Mouse (Mus musculus) heart, postnatal 0 days (tissue): Measurements from ENCODE around the gene Ptprcap. TPM values are rescaled to one million over a fixed set of nuclear protein-coding genes. Genes with fewer than 3 reads are reported as not detected.

ENCODE experiments used
- ATAC-seq: fragments of 200-750 bp; cut with Nextera tagmentation; 2 replicates; pipeline ENCODE4 v1.8.0; 2017; ENCODE audit warnings: low read depth, moderate number of reproducible peaks, moderate library complexity; ENCODE audit not compliant: insufficient read depth
- DNase-seq: peaks from one replicate; pipeline ENCODE4 v3.0.0-alpha.2; 2016; ENCODE audit warnings: low spot score
- H3K27ac ChIP-seq: fragments of 300-500 bp; sonication (generic); 2 replicates; pipeline ENCODE4 v1.5.1; 2014; ENCODE audit warnings: low read depth, mild to moderate bottlenecking
- H3K27me3 ChIP-seq: fragments of 300-500 bp; sonication (generic); 2 replicates; pipeline ENCODE4 v1.6.1; 2014; ENCODE audit warnings: low read length, mixed read lengths; ENCODE audit not compliant: control insufficient read depth, insufficient read depth
- H3K36me3 ChIP-seq: fragments of 300-500 bp; sonication (generic); replicated peaks from 2 replicates; pipeline ENCODE4 v1.6.1; 2014; ENCODE audit warnings: low read length, mixed read lengths; ENCODE audit not compliant: control insufficient read depth, insufficient read depth
- H3K4me1 ChIP-seq: fragments of 300-500 bp; sonication (generic); 2 replicates; pipeline ENCODE4 v1.6.1; 2014; ENCODE audit warnings: antibody characterized with exemption; ENCODE audit not compliant: control insufficient read depth, insufficient read depth
- H3K4me2 ChIP-seq: fragments of 300-500 bp; sonication (generic); 2 replicates; pipeline ENCODE4 v1.6.1; 2014; ENCODE audit warnings: low read depth, mild to moderate bottlenecking, low read length, moderate library complexity
- H3K4me3 ChIP-seq: fragments of 300-500 bp; sonication (generic); 2 replicates; pipeline ENCODE4 v1.5.1; 2014; ENCODE audit warnings: low read depth, low read length
- H3K9ac ChIP-seq: fragments of 300-500 bp; sonication (generic); replicated peaks from 2 replicates; pipeline ENCODE4 v1.6.1; 2014; ENCODE audit warnings: low read depth, low read length, mixed read lengths
- H3K9me3 ChIP-seq: fragments of 300-500 bp; sonication (generic); replicated peaks from 2 replicates; pipeline ENCODE4 v1.6.1; 2016; ENCODE audit warnings: low read length; ENCODE audit not compliant: control insufficient read depth
- CTCF ChIP-seq: IDR thresholded peaks from 2 replicates; pipeline ENCODE4 v1.5.1; 2016; ENCODE audit warnings: antibody characterized with exemption, control low read depth, low read depth
- EP300 ChIP-seq: IDR thresholded peaks from 2 replicates; pipeline ENCODE4 v1.6.1; 2016; ENCODE audit warnings: antibody characterized with exemption, low read depth
- WGBS: fragments of 180-500 bp; shearing (Covaris S2); extraction: QIAGEN DNeasy Blood & Tissue Kit; methylation state at CpG from one replicate; pipeline ENCODE4 v1.1.7; 2014; 5-methylcytosine and 5-hydroxymethylcytosine counted together
- polyA plus RNA-seq: library from polyadenylated mRNA; unstranded; fragments of >200 nt; fragmentation: Nextera tagmentation; extraction: Ambion mirVana; gene quantifications from 2 replicates; pipeline ENCODE4 v1.2.1, GENCODE M21; 2015
- total RNA-seq: library from RNA; depleted of rRNA; stranded (reverse); fragments of >200 nt; gene quantifications from 2 replicates; pipeline ENCODE4 v1.2.3, GENCODE M21; 2014; ENCODE audit warnings: low replicate concordance; rRNA removed

Gene Ptprcap
- total and polyA plus RNA-seq, 2 experiments from 2014 or later = 0.46 TPM; not detected in 1

GRCm38 (mm10) chr19:4202149-4202548 is 48.7 kb downstream of the Ptprcap start:
- Histone ChIP-seq H3K9ac (peak overlapping the region; percentile 80), H3K4me2 (peak overlapping the region; percentile 82), H3K4me1 (peaks cover 21% of the 10 kb centered on the region), H3K27me3 (no peaks in the 10 kb centered on the region), H3K36me3 (peaks cover 24% of the 10 kb centered on the region), H3K9me3 (no peaks in the 10 kb centered on the region), H3K4me3 (peak overlapping the region; percentile 67), H3K27ac (peak overlapping the region; percentile 67)
- ATAC-seq (no peak), DNase-seq (no peak)
- WGBS = 27% methylated on average over 7 of the region's 7 CpGs
- TF ChIP-seq EP300 = no peak
- no peak for TF ChIP-seq CTCF

GRCm38 (mm10) chr19:4203148-4203547 is 49.7 kb downstream of the Ptprcap start:
- ATAC-seq (no peak), DNase-seq (no peak)
- H3K27ac ChIP-seq = no peak overlapping the region
- no peaks in the 10 kb centered on the region for H3K27me3 ChIP-seq
- H3K4me1 ChIP-seq = peaks cover 21% of the 10 kb centered on the region
- no peak overlapping the region for H3K4me3 ChIP-seq
- no peaks in the 10 kb centered on the region for H3K9me3 ChIP-seq
- no peak overlapping the region for H3K9ac ChIP-seq
- no peak for TF ChIP-seq EP300
- TF ChIP-seq CTCF = no peak
- H3K36me3 ChIP-seq = peaks cover 18% of the 10 kb centered on the region
- WGBS = 69% methylated on average over 3 of the region's 3 CpGs
- H3K4me2 ChIP-seq = no peak overlapping the region

GRCm38 (mm10) chr19:4203604-4204326 is 50.4 kb downstream of the Ptprcap start:
- H3K4me3 ChIP-seq = no peak overlapping the region
- H3K4me2 ChIP-seq = no peak overlapping the region; the same call in 1 of the 2 replicates
- TF ChIP-seq EP300 (no peak), CTCF (no peak)
- H3K36me3 ChIP-seq = peaks cover 16% of the 10 kb centered on the region
- H3K9me3 ChIP-seq = no peaks in the 10 kb centered on the region
- H3K9ac ChIP-seq = no peak overlapping the region
- peaks cover 21% of the 10 kb centered on the region for H3K4me1 ChIP-seq
- ATAC-seq (no peak), DNase-seq (no peak)
- no peaks in the 10 kb centered on the region for H3K27me3 ChIP-seq
- WGBS = 39% methylated on average over 13 of the region's 13 CpGs
- H3K27ac ChIP-seq = peak overlapping the region; percentile 59

- Histone ChIP-seq H3K9me3 (no peaks in the 10 kb centered on the region), H3K4me3 (no peak overlapping the region), H3K4me2 (no peak overlapping the region), H3K4me1 (peaks cover 21% of the 10 kb centered on the region), H3K9ac (no peak overlapping the region), H3K27me3 (no peaks in the 10 kb centered on the region), H3K27ac (no peak overlapping the region), H3K36me3 (peaks cover 4% of the 10 kb centered on the region; the same call in 1 of the 2 replicates)
- WGBS = 49% methylated on average over 4 of the region's 4 CpGs
- TF ChIP-seq CTCF = no peak
- no peak for TF ChIP-seq EP300
- no peak for ATAC-seq
- DNase-seq = no peak
Measured at GRCm38 (mm10) chr19:4204889-4205288, 51.5 kb downstream of the Ptprcap start.

Other genes with a start within 250 kb of the Ptprcap start
Only the 30 nearest of the 34 such genes appear.
- 11.9 and 29.6 TPM in 2 replicates for gene Unc93b1, start 218.4 kb upstream of the Ptprcap start, total RNA-seq
- gene Unc93b1, start 218.4 kb upstream of the Ptprcap start, polyA plus RNA-seq = 15.5 and 18.1 TPM in 2 replicates
- not detected in 2 replicates for gene Aldh3b3, start 195.0 kb upstream of the Ptprcap start, total RNA-seq
- 0.22 and 0.29 TPM in 2 replicates for gene Aldh3b3, start 195.0 kb upstream of the Ptprcap start, polyA plus RNA-seq
- gene Aldh3b2, start 181.3 kb upstream of the Ptprcap start, total RNA-seq = 3.9 TPM in 1 of 2 replicates, not detected in the other
- gene Aldh3b2, start 181.3 kb upstream of the Ptprcap start, polyA plus RNA-seq = 0.18 TPM in 2 replicates
- 32.3 and 74.8 TPM in 2 replicates for gene Acy3, start 167.0 kb upstream of the Ptprcap start, total RNA-seq
- 21.5 and 22.6 TPM in 2 replicates for gene Acy3, start 167.0 kb upstream of the Ptprcap start, polyA plus RNA-seq
- gene Tbx10, start 160.9 kb upstream of the Ptprcap start, total RNA-seq = not detected in 2 replicates
- gene Tbx10, start 160.9 kb upstream of the Ptprcap start, polyA plus RNA-seq = not detected in 2 replicates
- 110 and 175 TPM in 2 replicates for gene Nudt8, start 153.0 kb upstream of the Ptprcap start, total RNA-seq
- 131 and 138 TPM in 2 replicates for gene Nudt8, start 153.0 kb upstream of the Ptprcap start, polyA plus RNA-seq
- 4.0 and 7.0 TPM in 2 replicates for gene Gm49405, start 153.0 kb upstream of the Ptprcap start, total RNA-seq
- 3.6 and 4.0 TPM in 2 replicates for gene Gm49405, start 153.0 kb upstream of the Ptprcap start, polyA plus RNA-seq
- gene Doc2g, start 150.3 kb upstream of the Ptprcap start, total RNA-seq = 158 and 202 TPM in 2 replicates
- 114 and 116 TPM in 2 replicates for gene Doc2g, start 150.3 kb upstream of the Ptprcap start, polyA plus RNA-seq
- gene Ndufv1, start 140.8 kb upstream of the Ptprcap start, total RNA-seq = 910 and 941 TPM in 2 replicates
- 1,083 and 1,090 TPM in 2 replicates for gene Ndufv1, start 140.8 kb upstream of the Ptprcap start, polyA plus RNA-seq
- gene Gstp1, start 115.6 kb upstream of the Ptprcap start, total RNA-seq = 266 and 311 TPM in 2 replicates
- gene Gstp1, start 115.6 kb upstream of the Ptprcap start, polyA plus RNA-seq = 440 and 449 TPM in 2 replicates
- gene Gstp2, start 107.6 kb upstream of the Ptprcap start, total RNA-seq = 4.5 and 9.7 TPM in 2 replicates
- gene Gstp2, start 107.6 kb upstream of the Ptprcap start, polyA plus RNA-seq = 17.0 and 22.7 TPM in 2 replicates
- not detected in 2 replicates for gene Gstp3, start 94.0 kb upstream of the Ptprcap start, total RNA-seq
- gene Gstp3, start 94.0 kb upstream of the Ptprcap start, polyA plus RNA-seq = not detected in 2 replicates
- not detected in 2 replicates for gene Cabp2, start 72.0 kb upstream of the Ptprcap start, total RNA-seq
- not detected in 2 replicates for gene Cabp2, start 72.0 kb upstream of the Ptprcap start, polyA plus RNA-seq
- 63.2 and 67.3 TPM in 2 replicates for gene Cdk2ap2, start 56.4 kb upstream of the Ptprcap start, total RNA-seq
- gene Cdk2ap2, start 56.4 kb upstream of the Ptprcap start, polyA plus RNA-seq = 46.8 and 59.6 TPM in 2 replicates
- gene Pitpnm1, start 53.6 kb upstream of the Ptprcap start, total RNA-seq = 26.2 and 47.3 TPM in 2 replicates
- 17.9 and 21.9 TPM in 2 replicates for gene Pitpnm1, start 53.6 kb upstream of the Ptprcap start, polyA plus RNA-seq
- gene Aip, start 27.7 kb upstream of the Ptprcap start, total RNA-seq = 21.4 and 23.8 TPM in 2 replicates
- 61.7 and 66.2 TPM in 2 replicates for gene Aip, start 27.7 kb upstream of the Ptprcap start, polyA plus RNA-seq
- not detected in 2 replicates for gene Gpr152, start 13.8 kb upstream of the Ptprcap start, total RNA-seq
- 0.03 TPM in 2 replicates for gene Gpr152, start 13.8 kb upstream of the Ptprcap start, polyA plus RNA-seq
- not detected in 2 replicates for gene Cabp4, start 9.6 kb upstream of the Ptprcap start, total RNA-seq
- 0.07 and 0.11 TPM in 2 replicates for gene Cabp4, start 9.6 kb upstream of the Ptprcap start, polyA plus RNA-seq
- 120 and 144 TPM in 2 replicates for gene Coro1b, start 5.0 kb upstream of the Ptprcap start, total RNA-seq
- gene Coro1b, start 5.0 kb upstream of the Ptprcap start, polyA plus RNA-seq = 97.2 and 102 TPM in 2 replicates
- gene Rps6kb2, start 9.8 kb downstream of the Ptprcap start, total RNA-seq = 34.2 and 62.0 TPM in 2 replicates
- gene Rps6kb2, start 9.8 kb downstream of the Ptprcap start, polyA plus RNA-seq = 32.9 and 35.2 TPM in 2 replicates
- 40.3 and 119 TPM in 2 replicates for gene Carns1, start 21.9 kb downstream of the Ptprcap start, total RNA-seq
- 20.6 and 23.8 TPM in 2 replicates for gene Carns1, start 21.9 kb downstream of the Ptprcap start, polyA plus RNA-seq
- 5.2 TPM in 1 of 2 replicates, not detected in the other for gene Tbc1d10c, start 37.7 kb downstream of the Ptprcap start, total RNA-seq
- gene Tbc1d10c, start 37.7 kb downstream of the Ptprcap start, polyA plus RNA-seq = 2.7 and 4.4 TPM in 2 replicates
- 808 and 961 TPM in 2 replicates for gene Ppp1ca, start 38.5 kb downstream of the Ptprcap start, total RNA-seq
- gene Ppp1ca, start 38.5 kb downstream of the Ptprcap start, polyA plus RNA-seq = 738 and 763 TPM in 2 replicates
- 9.5 and 12.3 TPM in 2 replicates for gene Rad9a, start 48.1 kb downstream of the Ptprcap start, total RNA-seq
- gene Rad9a, start 48.1 kb downstream of the Ptprcap start, polyA plus RNA-seq = 9.5 and 9.7 TPM in 2 replicates
- gene Clcf1, start 60.6 kb downstream of the Ptprcap start, total RNA-seq = 3.4 and 14.7 TPM in 2 replicates
- 0.67 and 0.91 TPM in 2 replicates for gene Clcf1, start 60.6 kb downstream of the Ptprcap start, polyA plus RNA-seq
- gene AC109138.7, start 60.8 kb downstream of the Ptprcap start, total RNA-seq = not detected in 2 replicates
- not detected in 2 replicates for gene AC109138.7, start 60.8 kb downstream of the Ptprcap start, polyA plus RNA-seq
- 18.6 and 30.8 TPM in 2 replicates for gene Pold4, start 78.3 kb downstream of the Ptprcap start, total RNA-seq
- gene Pold4, start 78.3 kb downstream of the Ptprcap start, polyA plus RNA-seq = 23.0 and 27.9 TPM in 2 replicates
- gene Ssh3, start 115.6 kb downstream of the Ptprcap start, total RNA-seq = 11.5 and 11.6 TPM in 2 replicates
- gene Ssh3, start 115.6 kb downstream of the Ptprcap start, polyA plus RNA-seq = 6.2 and 6.4 TPM in 2 replicates
- gene Ankrd13d, start 129.5 kb downstream of the Ptprcap start, total RNA-seq = 2.1 and 2.3 TPM in 2 replicates
- gene Ankrd13d, start 129.5 kb downstream of the Ptprcap start, polyA plus RNA-seq = 0.40 and 0.41 TPM in 2 replicates
- 50.4 and 50.6 TPM in 2 replicates for gene Grk2, start 152.6 kb downstream of the Ptprcap start, total RNA-seq
- 6.9 and 7.8 TPM in 2 replicates for gene Grk2, start 152.6 kb downstream of the Ptprcap start, polyA plus RNA-seq